Mouse (Mus musculus) naive thymus-derived CD4-positive, alpha-beta T cell, adult 2 months (primary cell): Measurements from ENCODE around the gene Vcp.
A peak's percentile ranks its signal among the peaks of the same experiment; 100 is the strongest.
"Not testable (repeated sequence)": the region's sequence is repeated elsewhere in the genome, so short reads cannot be mapped to it uniquely, and the experiment has no call there.

Source experiments
- DNase-seq: peaks from one replicate; pipeline ENCODE4 v3.0.0-alpha.2; 2011; ENCODE audit warnings: low read depth

The Vcp gene

GRCm38 (mm10) chr4:43029749-43030148 is 29.4 kb upstream of the Vcp start:
- DNase-seq, result no peak

GRCm38 (mm10) chr4:43029121-43029520 is 28.8 kb upstream of the Vcp start:
- DNase-seq, result no peak

- peak; percentile 96 for DNase-seq
These were observed 25.0 kb upstream of the Vcp start, which contains the start of gene Pigo for GRCm38 (mm10) chr4:43025084-43025960. TSS of gene Pigo (minus strand) at chr4:43025819.

DNA sequence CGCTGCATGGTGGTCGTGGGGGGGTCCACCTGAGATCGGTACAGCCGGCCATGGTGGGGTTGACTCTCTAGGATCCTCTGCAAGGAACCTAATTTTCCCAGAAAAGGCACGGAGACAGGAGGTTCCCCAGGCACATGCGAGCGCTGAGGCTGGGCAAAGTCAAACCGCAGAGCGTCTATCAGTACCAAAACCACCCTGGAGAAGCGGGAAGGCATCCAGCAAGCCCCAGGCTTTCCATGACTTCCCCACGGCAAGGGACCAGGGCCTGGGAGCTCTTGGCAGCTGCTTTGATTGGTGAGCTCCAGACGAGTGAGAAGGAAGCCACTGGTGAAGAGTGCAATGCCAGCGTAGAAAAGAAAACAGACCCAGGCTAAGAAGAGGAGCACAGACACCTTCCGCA is 24.4 kb upstream of the Vcp start:
- DNase-seq, result no peak

- DNase-seq, result no peak
These were observed 21.0 kb upstream of the Vcp start for GRCm38 (mm10) chr4:43021341-43021740.

DNA sequence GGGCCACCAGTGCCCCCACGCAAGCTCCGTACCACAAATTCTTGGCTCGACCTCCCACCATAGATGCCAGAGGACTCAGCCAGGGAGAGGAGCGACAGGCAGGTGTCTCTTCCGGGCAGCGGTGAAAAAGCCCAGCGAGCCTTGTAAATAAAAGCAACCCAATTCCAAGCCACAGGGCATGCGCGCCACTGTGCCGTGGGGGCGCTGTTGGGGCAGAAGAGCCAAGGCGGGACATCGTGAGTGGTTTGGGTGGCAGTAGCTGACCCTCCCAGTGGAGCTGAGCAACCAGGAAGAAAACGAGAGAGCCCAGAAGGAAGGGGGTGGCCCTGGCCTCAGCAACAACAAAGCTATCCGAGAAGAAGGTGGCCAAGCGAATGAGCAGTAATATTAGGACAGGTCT is 20.6 kb upstream of the Vcp start:
- DNase-seq, result no peak

GRCm38 (mm10) chr4:43019641-43020465 is 19.5 kb upstream of the Vcp start:
- DNase-seq, result no peak

- DNase-seq, result no peak
These were observed 18.9 kb upstream of the Vcp start for GRCm38 (mm10) chr4:43019176-43019575.

- no peak for DNase-seq
These were observed 17.8 kb upstream of the Vcp start for GRCm38 (mm10) chr4:43018156-43018555.

GRCm38 (mm10) chr4:43012091-43012490 is 11.8 kb upstream of the Vcp start:
- no peak for DNase-seq

DNA sequence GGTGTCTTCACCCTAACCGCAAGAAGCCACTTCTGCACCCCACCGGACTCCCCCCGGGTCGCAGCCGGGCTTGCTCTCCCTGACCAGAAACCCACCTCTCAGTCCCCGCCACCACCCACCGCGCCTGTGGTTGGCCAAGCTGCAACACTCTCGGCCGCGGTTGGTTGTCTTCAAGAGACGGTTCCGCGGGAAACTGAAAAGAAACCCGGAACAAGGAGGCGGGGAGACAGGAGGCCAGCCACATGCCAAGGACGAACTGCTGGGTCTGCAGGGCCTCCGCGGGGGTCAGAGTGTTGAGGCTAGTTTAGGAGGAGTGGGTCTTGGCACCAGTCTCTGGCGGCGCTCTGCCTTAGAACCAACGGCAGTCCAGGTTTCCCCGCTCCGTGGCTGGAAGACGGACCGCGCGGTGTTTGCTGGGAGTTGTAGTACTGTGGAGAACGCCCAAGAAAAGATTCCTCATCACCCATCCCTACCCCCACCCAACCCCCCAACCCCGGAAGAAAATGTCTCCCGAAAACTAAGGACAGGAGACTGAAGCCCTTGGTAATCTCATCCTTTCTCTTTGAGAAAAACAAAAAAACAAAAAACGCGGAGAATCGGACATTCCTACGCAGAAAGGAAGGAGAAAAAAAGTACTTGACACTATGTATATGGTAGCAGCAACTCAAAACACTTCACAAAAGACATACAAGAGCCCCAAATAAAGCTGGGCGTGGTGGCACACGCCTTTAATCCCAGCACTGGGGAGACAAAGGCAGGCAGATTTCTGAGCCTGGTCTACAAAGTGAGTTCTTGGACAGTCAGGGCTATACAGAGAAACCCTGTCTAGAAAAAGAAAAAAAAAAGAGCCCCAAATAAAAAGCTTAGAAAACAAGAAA is 10.1 kb upstream of the Vcp start, which contains the start of gene Fancg:
Gene Fancg, minus strand, starts transcription at position 346 of the 878 bp plus-strand sequence.
- peak; percentile 71 for DNase-seq

GRCm38 (mm10) chr4:43005765-43006164 is 5.5 kb upstream of the Vcp start:
- DNase-seq, result peak; percentile 82

- DNase-seq, result no peak
These were observed 4.6 kb upstream of the Vcp start for GRCm38 (mm10) chr4:43004951-43005350.

DNA sequence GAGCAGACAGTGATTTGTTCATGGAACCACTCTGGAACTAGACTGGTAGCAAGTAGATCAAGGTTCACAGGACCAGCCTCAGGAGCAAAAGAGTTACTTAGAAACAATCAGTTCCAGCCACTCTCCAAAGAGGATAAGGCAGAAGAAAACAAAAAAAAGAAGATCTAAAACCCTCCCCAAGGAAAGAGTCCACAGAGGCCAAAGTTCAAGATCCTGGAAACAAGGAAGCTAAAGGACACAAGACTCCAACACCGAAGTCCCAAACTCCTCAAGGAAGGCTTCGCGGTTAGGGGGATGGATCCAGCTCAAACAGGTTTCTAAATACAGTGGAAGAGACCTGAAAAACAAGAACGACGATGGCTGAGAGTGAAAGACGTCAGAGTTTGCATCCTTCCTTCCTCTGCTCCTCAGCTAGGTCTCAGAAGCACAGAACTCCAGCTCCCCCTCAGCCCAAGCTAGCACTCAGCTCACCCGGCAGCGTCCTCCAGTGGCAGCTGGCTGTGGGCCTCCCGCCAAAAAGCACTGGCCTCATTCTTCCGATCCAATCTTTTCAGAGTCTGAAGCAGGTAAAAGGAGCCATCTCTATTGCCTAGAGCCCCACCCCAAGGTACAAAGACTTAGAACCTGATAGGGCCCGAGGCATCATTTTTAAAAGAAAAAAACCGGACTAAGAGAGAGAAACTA is 2.6 kb upstream of the Vcp start:
- DNase-seq, result no peak

DNA sequence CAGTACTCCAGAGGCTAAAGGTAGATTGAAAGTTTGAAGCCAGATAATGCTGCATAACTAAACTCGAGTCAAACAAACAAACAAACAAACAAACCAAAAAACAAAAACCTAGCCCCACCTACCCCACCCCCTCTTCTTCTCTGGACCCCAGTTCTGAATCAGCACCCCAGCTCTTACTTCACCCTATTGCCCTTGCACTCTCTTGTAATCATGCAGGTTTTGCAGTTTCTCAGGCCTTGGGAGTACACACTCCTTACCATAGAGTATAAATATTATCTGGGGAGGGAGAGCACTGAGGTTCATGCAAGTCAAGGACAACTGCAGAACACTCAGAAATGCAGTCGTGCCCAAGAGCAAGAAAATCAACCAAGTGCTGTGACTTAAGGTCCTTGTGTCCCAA is 965 bp upstream of the Vcp start:
- no peak for DNase-seq

DNA sequence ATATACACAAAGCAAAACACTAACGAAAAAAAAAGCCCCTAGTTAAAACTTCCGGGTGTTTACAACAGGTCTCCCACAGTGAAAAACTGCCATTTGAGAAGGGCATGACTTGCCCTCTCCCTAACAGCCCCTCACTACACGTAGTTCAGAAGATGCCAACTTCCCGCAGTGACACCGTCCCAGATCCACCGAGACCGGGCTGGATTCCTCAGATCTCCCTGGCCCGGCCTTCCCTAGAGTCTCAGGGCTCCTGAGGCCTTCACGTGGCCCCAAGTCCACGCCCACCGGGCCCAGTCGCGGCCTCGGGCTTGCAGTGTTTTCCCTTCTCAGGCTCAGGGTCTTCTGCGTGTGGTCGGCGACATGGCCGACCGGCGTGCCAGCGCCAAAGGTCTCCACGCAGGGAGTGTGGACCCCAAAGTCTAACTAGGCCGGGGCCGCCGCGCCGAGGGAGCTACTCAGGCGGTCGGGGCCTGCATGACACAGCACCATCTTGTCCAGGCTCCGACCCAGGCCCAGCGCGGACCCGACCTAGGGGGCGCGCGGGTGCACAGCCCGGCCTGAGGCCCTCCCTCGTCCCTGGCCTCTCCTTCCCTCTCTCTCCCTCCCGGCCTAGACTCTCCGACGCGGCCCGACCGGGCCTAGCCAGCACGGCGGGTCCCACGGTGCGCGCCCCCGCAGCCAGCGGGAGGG is 711 bp downstream of the Vcp start:
- peak; percentile 79 for DNase-seq

DNA sequence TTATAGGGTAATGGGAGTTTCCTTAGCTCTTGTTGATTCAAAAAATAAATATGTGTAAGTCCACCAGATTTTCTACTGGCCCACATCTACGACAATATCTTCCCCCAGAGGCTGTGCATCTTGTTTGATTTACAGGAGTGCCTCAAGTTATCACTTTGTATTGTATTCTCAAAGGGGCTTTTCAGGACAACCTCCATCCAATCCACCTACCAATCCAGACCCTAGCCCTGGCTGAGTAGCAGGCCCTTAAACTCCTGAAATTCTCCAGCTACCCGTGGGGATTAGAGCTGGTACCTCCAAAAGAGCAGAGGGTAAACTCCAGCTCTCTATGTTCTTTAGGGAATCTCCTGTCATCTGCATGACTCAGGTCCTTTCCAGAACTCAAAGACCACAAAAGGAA is 2.3 kb downstream of the Vcp start:
- no peak for DNase-seq

DNA sequence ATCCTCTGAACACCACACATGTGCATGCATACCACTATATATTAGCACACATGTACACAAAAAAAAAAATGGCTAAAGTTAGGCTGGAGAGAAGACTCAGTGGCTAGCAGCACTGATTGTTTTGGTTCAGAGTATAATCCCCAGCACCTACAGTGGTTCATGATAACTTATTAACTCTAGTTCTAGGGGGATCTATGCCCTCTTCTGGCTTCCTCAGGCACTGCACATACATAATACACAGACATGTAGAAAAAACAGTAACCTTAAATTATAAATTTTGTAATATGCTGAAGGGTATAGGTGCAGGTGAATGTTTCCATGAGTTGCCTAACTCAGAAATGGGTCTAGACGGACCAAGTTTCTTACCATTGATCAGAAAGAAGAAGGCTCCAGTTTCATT is 12.0 kb downstream of the Vcp start:
- no peak for DNase-seq

DNA sequence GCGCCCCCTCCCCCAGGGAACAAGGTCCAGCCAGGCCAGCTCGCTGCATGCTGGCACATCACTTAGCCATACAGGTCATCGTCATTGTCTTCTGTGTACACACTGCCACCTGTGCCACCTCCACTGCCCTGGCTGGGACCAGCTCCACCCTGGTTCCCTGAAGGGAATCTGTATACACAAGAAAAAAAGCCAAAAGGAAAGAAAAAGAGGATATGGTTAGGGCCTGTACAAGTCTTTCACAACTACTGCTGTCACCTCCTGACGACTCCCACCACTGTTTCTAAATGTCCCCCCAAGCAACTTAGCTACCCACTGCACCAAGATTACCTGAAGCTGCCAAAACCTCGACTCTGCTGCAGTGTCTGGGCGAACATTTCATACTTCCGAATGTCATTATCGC is 19.8 kb downstream of the Vcp start:
- DNase-seq, result not testable (repeated sequence)

GRCm38 (mm10) chr4:42978062-42978461 is 22.2 kb downstream of the Vcp start:
- DNase-seq, result peak; percentile 41

- DNase-seq, result no peak
These were observed 26.4 kb downstream of the Vcp start for GRCm38 (mm10) chr4:42973868-42974267.
